ENCODE assay signal across 8 mouse cellular contexts in genomic region chr2:132107611-132108010, GRCm38 (mm10). TPM values are rescaled to one million over a fixed set of nuclear protein-coding genes. Genes with fewer than 3 reads are reported as not detected.
A peak's percentile ranks its signal among the peaks of the same experiment; 100 is the strongest.
DNase-seq lines count a peak whose midpoint lies in the region; ATAC-seq lines count a peak whose summit lies in the region.

No protein-coding gene starts in this region.

- peaks cover 37% of the 10 kb centered on the region for H3K4me1 ChIP-seq in embryonic facial prominence, embryonic 13.5 days
- peaks cover 35% of the 10 kb centered on the region for H3K4me1 ChIP-seq in embryonic facial prominence, embryonic 10.5 days
- peaks cover 20% of the 10 kb centered on the region for H3K4me1 ChIP-seq in stomach, embryonic 16.5 days (ENCODE audit: control insufficient read depth, insufficient read depth, low read length)

- H3K4me2 ChIP-seq in embryonic facial prominence, embryonic 13.5 days = no peak overlapping the region
- no peak overlapping the region for H3K4me2 ChIP-seq in stomach, embryonic 16.5 days (ENCODE audit: low read depth, low read length)

- no peak overlapping the region for H3K4me3 ChIP-seq in embryonic facial prominence, embryonic 13.5 days
- no peak overlapping the region for H3K4me3 ChIP-seq in embryonic facial prominence, embryonic 10.5 days
- no peak overlapping the region for H3K4me3 ChIP-seq in stomach, embryonic 16.5 days (replicated peaks; ENCODE audit: low read length)

- 69% methylated on average over 9 of the region's 9 CpGs for WGBS in embryonic facial prominence, embryonic 13.5 days
- WGBS in embryonic facial prominence, embryonic 10.5 days = 82% methylated on average over 9 of the region's 9 CpGs
- 73% methylated on average over 9 of the region's 9 CpGs for whole genome bisulfite sequencing in stomach, embryonic 16.5 days

- no peak overlapping the region for H3K9ac ChIP-seq in embryonic facial prominence, embryonic 13.5 days
- H3K9ac ChIP-seq in stomach, embryonic 16.5 days (ENCODE audit: low read length) = no peak overlapping the region; the same call in 1 of the 2 replicates

- DNase-seq in embryonic facial prominence, embryonic 10.5 days (ENCODE audit: low spot score) = no peak
- peak; percentile 85 for DNase-seq in right cerebral cortex, adult 18-20 months
- DNase-seq in right cerebral cortex, postnatal 4 days = no peak
- peak; percentile 38 to 39 for DNase-seq in layer of hippocampus, adult 8-10 months (ENCODE audit: low spot score in 2 of 2)
- no peak for DNase-seq in urinary bladder, postnatal 25 days (ENCODE audit: low spot score)
- no peak for DNase-seq in thymus, postnatal 4 days

- H3K9me3 ChIP-seq in embryonic facial prominence, embryonic 13.5 days = no peaks in the 10 kb centered on the region
- H3K9me3 ChIP-seq in embryonic facial prominence, embryonic 10.5 days = no peaks in the 10 kb centered on the region
- H3K9me3 ChIP-seq in stomach, embryonic 16.5 days (replicated peaks; ENCODE audit: control insufficient read depth, low read length) = no peaks in the 10 kb centered on the region

- ATAC-seq in embryonic facial prominence, embryonic 13.5 days (ENCODE audit: insufficient number of reproducible peaks, insufficient read depth, low FRiP score, low TSS enrichment, low read depth) = no peak
- no peak for ATAC-seq in stomach, embryonic 16.5 days (ENCODE audit: insufficient read depth, low FRiP score)

- no peaks in the 10 kb centered on the region for H3K27me3 ChIP-seq in embryonic facial prominence, embryonic 13.5 days
- H3K27me3 ChIP-seq in embryonic facial prominence, embryonic 10.5 days (replicated peaks; ENCODE audit: low read depth, poor library complexity, severe bottlenecking) = no peaks in the 10 kb centered on the region
- no peaks in the 10 kb centered on the region for H3K27me3 ChIP-seq in stomach, embryonic 16.5 days (ENCODE audit: control insufficient read depth, insufficient read depth, low read length)

- peak overlapping the region; percentile 33; the same call in 1 of the 2 replicates for H3K27ac ChIP-seq in embryonic facial prominence, embryonic 13.5 days
- H3K27ac ChIP-seq in embryonic facial prominence, embryonic 10.5 days (replicated peaks) = no peak overlapping the region
- H3K27ac ChIP-seq in stomach, embryonic 16.5 days (ENCODE audit: low read length) = peak overlapping the region; percentile 11; the same call in 1 of the 2 replicates

- H3K36me3 ChIP-seq in embryonic facial prominence, embryonic 13.5 days = peaks cover 6% of the 10 kb centered on the region; the same call in 1 of the 2 replicates
- H3K36me3 ChIP-seq in embryonic facial prominence, embryonic 10.5 days (replicated peaks) = no peaks in the 10 kb centered on the region
- H3K36me3 ChIP-seq in stomach, embryonic 16.5 days (ENCODE audit: control insufficient read depth, insufficient read depth, low read length) = no peaks in the 10 kb centered on the region

RNA-seq across cellular contexts. Expression of gene Slc23a2, which starts 37.3 kb away (rescaled TPM):
- polyA plus RNA-seq in embryonic facial prominence, embryonic 13.5 days (2015; fragmentation: Nextera tagmentation; extraction: Ambion mirVana) = 14.8 and 17.1 TPM in 2 replicates
- 8.8 and 8.9 TPM in 2 replicates for polyA plus RNA-seq in embryonic facial prominence, embryonic 10.5 days (2016; fragmentation: Nextera tagmentation; extraction: Ambion mirVana)
- total RNA-seq in layer of hippocampus, adult 8-10 months (2022) = 100 to 1,000 TPM; 107 to 125 (median 113) TPM
- 11.5 and 12.1 TPM in 2 replicates for polyA plus RNA-seq in stomach, embryonic 16.5 days (2015; fragmentation: Nextera tagmentation; extraction: Ambion mirVana)

Comparison
In these comparisons a context has a peak if more than half of its experiments do, and no peak if none do; other contexts are left out.
1. DNase-seq: peak in right cerebral cortex, adult 18-20 months (single experiment) and layer of hippocampus, adult 8-10 months (2 of 2); none in embryonic facial prominence, embryonic 10.5 days (single experiment), right cerebral cortex, postnatal 4 days (single experiment), urinary bladder, postnatal 25 days (single experiment) and thymus, postnatal 4 days (single experiment).